Mouse (Mus musculus) liver, embryonic 13.5 days (tissue): Measurements from ENCODE around the gene Prkce. TPM values are rescaled to one million over a fixed set of nuclear protein-coding genes. Genes with fewer than 3 reads are reported as not detected.

Source experiments
- ATAC-seq: fragments of 200-750 bp; cut with Nextera tagmentation; 2 replicates; pipeline ENCODE4 v1.8.0; 2017; ENCODE audit warnings: low read depth, mild to moderate bottlenecking, moderate number of reproducible peaks, moderate library complexity
- DNase-seq: peaks from one replicate; pipeline ENCODE4 v3.0.0; 2022
- H3K27ac ChIP-seq: fragments of 300-500 bp; sonication (generic); 2 replicates; pipeline ENCODE4 v1.5.1; 2015; ENCODE audit warnings: moderate library complexity, mild to moderate bottlenecking, inconsistent platforms
- H3K27me3 ChIP-seq: fragments of 300-500 bp; sonication (generic); 2 replicates; pipeline ENCODE4 v1.6.1; 2015; ENCODE audit warnings: mild to moderate bottlenecking, inconsistent platforms
- H3K36me3 ChIP-seq: fragments of 300-500 bp; sonication (generic); 2 replicates; pipeline ENCODE4 v1.6.1; 2015; ENCODE audit warnings: mild to moderate bottlenecking, inconsistent platforms
- H3K4me1 ChIP-seq: fragments of 300-500 bp; sonication (generic); replicated peaks from 2 replicates; pipeline ENCODE4 v1.6.1; 2015; ENCODE audit warnings: inconsistent platforms
- H3K4me2 ChIP-seq: fragments of 300-500 bp; sonication (generic); 2 replicates; pipeline ENCODE4 v1.6.1; 2015; ENCODE audit warnings: inconsistent platforms, mild to moderate bottlenecking, moderate library complexity
- H3K4me3 ChIP-seq: fragments of 300-500 bp; sonication (generic); replicated peaks from 2 replicates; pipeline ENCODE4 v1.5.1; 2015; ENCODE audit warnings: mild to moderate bottlenecking, inconsistent platforms
- H3K9ac ChIP-seq: fragments of 300-500 bp; sonication (generic); 2 replicates; pipeline ENCODE4 v1.6.1; 2015; ENCODE audit warnings: mild to moderate bottlenecking, inconsistent platforms
- H3K9me3 ChIP-seq: fragments of 300-500 bp; sonication (generic); replicated peaks from 2 replicates; pipeline ENCODE4 v1.6.1; 2016; ENCODE audit warnings: inconsistent platforms
- WGBS: fragments of 180-500 bp; shearing (Covaris S2); methylation state at CpG from one replicate; pipeline ENCODE4 v1.1.7; 2015; ENCODE audit not compliant: insufficient replicate concordance; 5-methylcytosine and 5-hydroxymethylcytosine counted together
- polyA plus RNA-seq: library from polyadenylated mRNA; unstranded; fragments of >200 nt; fragmentation: Nextera tagmentation; extraction: Ambion mirVana; gene quantifications from 2 replicates; pipeline ENCODE4 v1.2.1, GENCODE M21; 2015

Prkce gene
- polyA plus RNA-seq, 1 experiment from 2014 or later, result 0.90 TPM

GRCm38 (mm10) chr17:86521252-86521651 is 353.7 kb downstream of the Prkce start:
- no peak overlapping the region for H3K4me2 ChIP-seq
- no peak overlapping the region for H3K4me3 ChIP-seq
- no peak for DNase-seq
- H3K27ac ChIP-seq, result no peak overlapping the region
- no peaks in the 10 kb centered on the region for H3K9me3 ChIP-seq
- H3K9ac ChIP-seq, result no peak overlapping the region
- no peak for ATAC-seq
- WGBS, result 82% methylated on average over 11 of the region's 11 CpGs
- no peaks in the 10 kb centered on the region for H3K36me3 ChIP-seq
- 0 out of 2 replicates have a peak, but pooled peaks cover 7% of the 10 kb centered on the region for H3K4me1 ChIP-seq
- H3K27me3 ChIP-seq, result no peaks in the 10 kb centered on the region

DNA sequence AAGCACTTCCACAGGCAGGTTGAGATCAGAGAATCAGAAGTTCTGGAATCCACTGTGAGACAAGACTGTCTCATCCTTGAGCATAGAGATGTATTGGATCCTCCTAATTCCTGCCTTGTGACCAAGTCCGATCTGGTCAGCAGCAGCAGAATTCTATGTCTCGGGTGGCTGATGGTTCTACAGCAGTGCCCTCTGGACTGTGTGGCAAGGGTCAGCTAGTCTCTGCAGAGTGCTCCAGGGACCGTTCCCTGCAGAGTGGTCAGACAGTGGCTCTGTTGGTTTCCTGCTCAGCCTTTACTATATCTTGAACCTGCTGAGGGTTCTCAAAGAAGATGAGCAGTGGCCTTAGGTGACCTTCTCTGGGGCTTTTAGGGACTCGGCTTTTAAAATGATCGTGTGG is 355.1 kb downstream of the Prkce start:
- ATAC-seq, result no peak

DNA sequence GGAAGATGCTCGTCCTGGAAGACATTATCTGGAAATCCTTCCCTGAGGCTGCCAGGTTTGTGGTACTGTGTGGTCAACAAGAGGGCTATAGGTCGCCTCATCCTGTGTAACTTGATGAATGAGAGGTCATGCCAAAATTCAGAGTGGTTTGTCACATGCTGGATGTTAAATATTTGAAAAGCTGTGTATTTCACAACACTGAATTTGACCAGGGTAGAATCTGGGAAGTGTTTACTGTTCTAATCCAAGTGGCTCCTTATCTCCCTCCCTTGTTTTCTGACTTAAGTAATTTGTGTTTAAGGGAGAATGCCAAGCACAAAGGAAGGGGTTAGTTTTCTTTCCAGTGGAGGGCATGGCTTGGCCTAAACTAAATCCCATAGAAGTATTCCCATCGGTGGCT is 355.8 kb downstream of the Prkce start:
- H3K4me2 ChIP-seq, result no peak overlapping the region
- H3K9ac ChIP-seq, result no peak overlapping the region
- H3K36me3 ChIP-seq, result no peaks in the 10 kb centered on the region
- no peak for DNase-seq
- H3K27ac ChIP-seq, result no peak overlapping the region
- H3K4me3 ChIP-seq, result no peak overlapping the region
- no peaks in the 10 kb centered on the region for H3K9me3 ChIP-seq
- ATAC-seq, result no peak
- H3K27me3 ChIP-seq, result no peaks in the 10 kb centered on the region
- 0 out of 2 replicates have a peak, but pooled peaks cover 7% of the 10 kb centered on the region for H3K4me1 ChIP-seq
- WGBS, result 51% methylated on average over 3 of the region's 3 CpGs

More for the DNA sequence above, 355.1 kb downstream of the Prkce start:
- Histone ChIP-seq H3K27ac (no peak overlapping the region), H3K4me1 (0 out of 2 replicates have a peak, but pooled peaks cover 7% of the 10 kb centered on the region), H3K4me2 (no peak overlapping the region), H3K9ac (no peak overlapping the region), H3K36me3 (no peaks in the 10 kb centered on the region), H3K27me3 (no peaks in the 10 kb centered on the region), H3K4me3 (no peak overlapping the region), H3K9me3 (no peaks in the 10 kb centered on the region)
- WGBS, result 73% methylated on average over 5 of the region's 5 CpGs
- DNase-seq, result no peak

GRCm38 (mm10) chr17:86523843-86524242 is 356.3 kb downstream of the Prkce start:
- ATAC-seq (no peak), DNase-seq (no peak)
- H3K9ac ChIP-seq, result no peak overlapping the region
- H3K36me3 ChIP-seq, result no peaks in the 10 kb centered on the region
- no peak overlapping the region for H3K27ac ChIP-seq
- H3K4me3 ChIP-seq, result no peak overlapping the region
- WGBS, result 73% methylated on average over 10 of the region's 10 CpGs
- 0 out of 2 replicates have a peak, but pooled peaks cover 7% of the 10 kb centered on the region for H3K4me1 ChIP-seq
- H3K4me2 ChIP-seq, result no peak overlapping the region
- no peaks in the 10 kb centered on the region for H3K27me3 ChIP-seq
- no peaks in the 10 kb centered on the region for H3K9me3 ChIP-seq

DNA sequence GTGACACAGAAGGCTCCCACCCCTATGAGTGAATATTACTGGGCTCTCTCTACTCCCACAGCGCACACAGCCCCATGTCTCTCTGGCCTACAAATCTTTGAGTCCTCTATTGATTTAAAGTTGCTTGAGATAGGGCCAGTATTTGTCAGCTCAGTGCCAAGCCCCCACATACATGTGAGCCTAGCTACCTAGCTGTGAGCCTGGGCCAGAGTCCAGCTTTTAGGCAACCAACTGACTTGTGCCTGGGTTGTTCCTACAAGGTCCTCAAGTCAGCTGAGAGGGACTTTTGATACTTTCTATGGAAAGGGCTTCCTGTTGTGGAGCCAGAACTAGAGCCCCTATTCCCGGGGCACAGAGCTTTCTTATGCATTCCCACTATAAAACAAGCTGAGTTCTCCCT is 357.5 kb downstream of the Prkce start:
- peaks cover 7% of the 10 kb centered on the region; the same call in 1 of the 2 replicates for H3K4me1 ChIP-seq
- H3K4me3 ChIP-seq, result no peak overlapping the region
- no peak overlapping the region for H3K27ac ChIP-seq
- no peaks in the 10 kb centered on the region for H3K27me3 ChIP-seq
- no peak overlapping the region for H3K4me2 ChIP-seq
- H3K36me3 ChIP-seq, result no peaks in the 10 kb centered on the region
- 60% methylated on average over 2 of the region's 2 CpGs for WGBS
- DNase-seq (no peak), ATAC-seq (no peak)
- no peaks in the 10 kb centered on the region for H3K9me3 ChIP-seq
- no peak overlapping the region for H3K9ac ChIP-seq

- no peak overlapping the region for H3K4me2 ChIP-seq
- no peaks in the 10 kb centered on the region for H3K36me3 ChIP-seq
- peaks cover 7% of the 10 kb centered on the region; the same call in 1 of the 2 replicates for H3K4me1 ChIP-seq
- ATAC-seq, result no peak
- DNase-seq, result no peak
- no peaks in the 10 kb centered on the region for H3K9me3 ChIP-seq
- WGBS, result 68% methylated on average over 7 of the region's 7 CpGs
- H3K4me3 ChIP-seq, result no peak overlapping the region
- H3K9ac ChIP-seq, result no peak overlapping the region
- no peak overlapping the region for H3K27ac ChIP-seq
- no peaks in the 10 kb centered on the region for H3K27me3 ChIP-seq
Measured at GRCm38 (mm10) chr17:86526016-86526415, 358.4 kb downstream of the Prkce start.

GRCm38 (mm10) chr17:86527298-86527697 is 359.7 kb downstream of the Prkce start:
- H3K4me1 ChIP-seq, result peaks cover 7% of the 10 kb centered on the region; the same call in 1 of the 2 replicates
- no peak overlapping the region for H3K27ac ChIP-seq
- no peaks in the 10 kb centered on the region for H3K27me3 ChIP-seq
- H3K4me3 ChIP-seq, result no peak overlapping the region
- DNase-seq (no peak), ATAC-seq (no peak)
- no peaks in the 10 kb centered on the region for H3K36me3 ChIP-seq
- no peak overlapping the region for H3K9ac ChIP-seq
- H3K4me2 ChIP-seq, result no peak overlapping the region
- WGBS, result 62% methylated on average over 5 of the region's 5 CpGs
- H3K9me3 ChIP-seq, result no peaks in the 10 kb centered on the region

DNA sequence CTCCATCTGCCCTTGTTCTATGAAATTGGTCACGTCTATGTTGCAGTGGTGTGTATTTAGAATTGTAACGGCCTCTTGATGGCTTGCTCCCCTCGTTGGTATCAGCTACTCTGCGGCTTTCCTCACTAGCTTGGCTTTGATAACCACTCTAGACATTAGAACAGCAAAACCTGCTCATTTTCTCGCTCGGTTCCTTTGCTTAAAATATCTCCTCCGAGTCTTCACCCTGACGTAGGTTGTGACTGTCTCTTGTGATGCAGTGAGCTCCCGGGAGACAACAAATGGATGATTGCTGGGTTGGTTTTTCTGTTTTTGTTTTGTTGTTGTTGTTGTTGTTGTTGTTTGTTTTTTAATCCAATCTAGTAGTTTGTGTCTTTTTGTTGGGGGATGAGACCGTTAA is 361.4 kb downstream of the Prkce start:
- Histone ChIP-seq H3K27me3 (no peaks in the 10 kb centered on the region), H3K36me3 (no peaks in the 10 kb centered on the region), H3K4me2 (no peak overlapping the region), H3K4me3 (no peak overlapping the region), H3K27ac (no peak overlapping the region), H3K4me1 (peaks cover 9% of the 10 kb centered on the region), H3K9ac (no peak overlapping the region), H3K9me3 (no peaks in the 10 kb centered on the region)
- ATAC-seq, result no peak
- no peak for DNase-seq
- WGBS, result 65% methylated on average over 10 of the region's 10 CpGs

GRCm38 (mm10) chr17:86529411-86529810 is 361.8 kb downstream of the Prkce start:
- no peaks in the 10 kb centered on the region for H3K9me3 ChIP-seq
- H3K9ac ChIP-seq, result no peak overlapping the region
- H3K4me1 ChIP-seq, result peaks cover 7% of the 10 kb centered on the region
- no peak overlapping the region for H3K27ac ChIP-seq
- H3K4me2 ChIP-seq, result no peak overlapping the region
- no peak overlapping the region for H3K4me3 ChIP-seq
- WGBS, result 39% methylated on average over 4 of the region's 4 CpGs
- no peak for ATAC-seq
- no peaks in the 10 kb centered on the region for H3K36me3 ChIP-seq
- H3K27me3 ChIP-seq, result no peaks in the 10 kb centered on the region
- no peak for DNase-seq

- Histone ChIP-seq H3K36me3 (no peaks in the 10 kb centered on the region), H3K9me3 (no peaks in the 10 kb centered on the region), H3K4me2 (no peak overlapping the region), H3K27ac (no peak overlapping the region), H3K9ac (no peak overlapping the region), H3K27me3 (no peaks in the 10 kb centered on the region), H3K4me3 (no peak overlapping the region), H3K4me1 (peaks cover 7% of the 10 kb centered on the region)
- 53% methylated on average over 6 of the region's 6 CpGs for WGBS
- DNase-seq, result no peak
- no peak for ATAC-seq
Measured at GRCm38 (mm10) chr17:86531231-86531630, 363.6 kb downstream of the Prkce start.

GRCm38 (mm10) chr17:86532783-86533548 is 365.4 kb downstream of the Prkce start:
- H3K27me3 ChIP-seq, result no peaks in the 10 kb centered on the region
- DNase-seq, result no peak
- WGBS, result 60% methylated on average over 17 of the region's 17 CpGs

GRCm38 (mm10) chr17:86533549-86533851 is 365.9 kb downstream of the Prkce start:
- no peak overlapping the region for H3K4me2 ChIP-seq
- H3K27ac ChIP-seq, result no peak overlapping the region
- WGBS, result 80% methylated on average over 11 of the region's 11 CpGs
- no peak overlapping the region for H3K9ac ChIP-seq
- H3K9me3 ChIP-seq, result no peaks in the 10 kb centered on the region
- H3K4me3 ChIP-seq, result no peak overlapping the region
- H3K4me1 ChIP-seq, result peaks cover 14% of the 10 kb centered on the region
- ATAC-seq (no peak), DNase-seq (no peak)
- H3K27me3 ChIP-seq, result no peaks in the 10 kb centered on the region
- no peaks in the 10 kb centered on the region for H3K36me3 ChIP-seq

More at GRCm38 (mm10) chr17:86532783-86533548, 365.4 kb downstream of the Prkce start:
- ATAC-seq, result no peak
- Histone ChIP-seq H3K36me3 (no peaks in the 10 kb centered on the region), H3K4me3 (no peak overlapping the region), H3K9ac (no peak overlapping the region), H3K4me1 (peaks cover 14% of the 10 kb centered on the region), H3K9me3 (no peaks in the 10 kb centered on the region), H3K4me2 (no peak overlapping the region), H3K27ac (no peak overlapping the region)
